Mouse (Mus musculus) embryonic stem cell, embryonic (primary cell): ENCODE results near the gene Gsx1.

ENCODE experiments used
- CTCF ChIA-PET, 4 experiments: fragments of 300-600 bp in 2 of 4; fragments of 350-600 bp in 2 of 4; sonication (Branson Sonifier 250); formaldehyde crosslinking; loops; one replicate each; lab custom pipeline; 2022; ENCODE audit warnings: inconsistent platforms in 2 of 4; lab: Charles Lee
- POLR2A ChIA-PET, 4 experiments: fragments of 300-600 bp in 2 of 4; fragments of 350-600 bp in 2 of 4; sonication (Branson Sonifier 250); formaldehyde crosslinking; loops; one replicate each; lab custom pipeline; 2022; ENCODE audit warnings: antibody characterized with exemption in 4 of 4, inconsistent platforms in 1 of 4; lab: Charles Lee

Gsx1 gene

DNA sequence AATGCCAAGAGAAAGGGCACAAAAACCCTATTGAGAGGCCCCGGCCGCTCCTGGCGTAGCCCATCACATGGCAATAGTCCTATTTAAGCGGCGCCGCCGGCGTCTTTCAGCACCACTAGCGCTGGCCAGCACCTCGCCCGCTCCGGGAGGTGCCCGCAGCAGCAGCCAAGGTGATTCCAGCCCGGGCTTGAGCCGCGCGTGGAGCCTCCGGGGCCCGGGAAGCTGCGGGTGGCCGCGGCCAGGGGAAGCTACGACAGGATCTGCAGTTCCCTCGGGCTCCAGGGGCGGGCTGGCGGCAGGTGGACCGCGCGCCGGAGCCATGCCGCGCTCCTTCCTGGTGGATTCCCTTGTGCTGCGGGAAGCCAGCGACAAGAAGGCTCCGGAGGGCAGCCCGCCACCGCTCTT lies at the start of gene Gsx1:
Gsx1 (plus strand) TSS at position 126 of the 405 bp plus-strand sequence.
- ChIA-PET CTCF (interaction anchor here in 2 of 4 experiments (0.7 to 1.1 kb wide), 5 partner anchors 28 to 249 kb away, joined by 3 read pairs; partner anchors contain the start of gene Cdx2 (in 1 of the 2)), POLR2A (interaction anchor here in 1 of 4 experiments (0.6 to 1.2 kb wide), 2 partner anchors 116 to 282 kb away, joined by 3 to 5 read pairs; no protein-coding TSS in a partner anchor)

DNA sequence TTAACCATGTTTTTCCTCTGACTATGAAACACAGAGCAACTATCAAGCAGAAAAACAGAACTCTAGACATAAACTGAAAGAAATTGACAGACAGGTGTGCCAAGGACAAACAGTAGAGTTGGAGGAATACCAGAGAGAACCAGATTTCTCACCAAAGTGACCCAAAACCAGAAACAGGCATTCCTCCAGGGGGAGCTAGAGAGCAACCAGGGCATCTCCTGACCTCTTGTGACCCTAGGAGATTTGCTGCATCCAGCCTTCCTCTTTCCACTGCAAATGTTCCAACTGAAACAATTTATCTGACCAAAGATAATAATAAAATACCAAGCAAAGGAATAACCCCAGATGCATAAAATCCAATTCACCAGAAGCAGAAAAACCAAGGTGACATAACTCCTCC lies 41.2 kb upstream of the Gsx1 start:
- ChIA-PET CTCF (interaction anchor here in 3 of 4 experiments (0.6 to 1.3 kb wide), 7 partner anchors 12 to 1917 kb away, joined by 3 to 10 read pairs (median 3); no protein-coding TSS in a partner anchor), POLR2A (interaction anchor here in 1 of 4 experiments (0.6 kb wide), 1 partner anchor 223 kb away, joined by 3 read pairs; no protein-coding TSS in a partner anchor)

DNA sequence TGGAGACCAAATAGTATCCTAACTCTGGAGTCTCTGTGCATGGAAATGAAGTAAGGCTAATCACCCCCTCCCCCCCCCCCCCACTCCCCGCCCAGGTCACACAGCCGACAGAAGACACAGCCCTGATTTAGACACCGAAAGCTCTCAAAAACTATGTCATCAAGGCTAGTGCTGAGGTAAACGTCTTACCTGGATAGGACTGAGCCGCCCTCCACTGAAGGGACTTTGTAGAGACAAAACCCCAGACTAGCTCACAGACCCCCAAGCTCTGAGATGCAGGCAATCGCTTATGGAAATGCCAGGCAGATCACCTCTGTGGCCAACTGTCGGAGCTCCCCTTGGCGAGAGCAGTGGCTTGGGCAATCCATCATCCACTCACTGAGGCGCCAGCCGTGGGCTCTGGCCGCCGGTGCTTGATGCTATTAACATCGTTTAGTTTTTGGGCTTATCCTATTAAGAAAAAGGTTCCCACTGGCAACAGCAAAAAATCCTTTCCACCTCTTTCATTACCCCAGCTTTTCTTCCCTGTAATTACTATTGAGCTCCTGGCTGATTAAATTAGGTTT lies 33.6 kb upstream of the Gsx1 start:
- POLR2A ChIA-PET = interaction anchor here in 3 of 4 experiments (0.5 to 1.7 kb wide), 9 partner anchors 16 to 425 kb away, joined by 3 to 4 read pairs (median 3); partner anchors contain the start of genes Lnx2 (in 2 of the 3) and Polr1d (in 2 of the 3)
- CTCF ChIA-PET = interaction anchor here in 3 of 4 experiments (0.5 to 1.8 kb wide), 21 partner anchors 15 to 734 kb away, joined by 3 to 14 read pairs (median 4); partner anchors contain the start of gene Gsx1 (in 1 of the 3)

DNA sequence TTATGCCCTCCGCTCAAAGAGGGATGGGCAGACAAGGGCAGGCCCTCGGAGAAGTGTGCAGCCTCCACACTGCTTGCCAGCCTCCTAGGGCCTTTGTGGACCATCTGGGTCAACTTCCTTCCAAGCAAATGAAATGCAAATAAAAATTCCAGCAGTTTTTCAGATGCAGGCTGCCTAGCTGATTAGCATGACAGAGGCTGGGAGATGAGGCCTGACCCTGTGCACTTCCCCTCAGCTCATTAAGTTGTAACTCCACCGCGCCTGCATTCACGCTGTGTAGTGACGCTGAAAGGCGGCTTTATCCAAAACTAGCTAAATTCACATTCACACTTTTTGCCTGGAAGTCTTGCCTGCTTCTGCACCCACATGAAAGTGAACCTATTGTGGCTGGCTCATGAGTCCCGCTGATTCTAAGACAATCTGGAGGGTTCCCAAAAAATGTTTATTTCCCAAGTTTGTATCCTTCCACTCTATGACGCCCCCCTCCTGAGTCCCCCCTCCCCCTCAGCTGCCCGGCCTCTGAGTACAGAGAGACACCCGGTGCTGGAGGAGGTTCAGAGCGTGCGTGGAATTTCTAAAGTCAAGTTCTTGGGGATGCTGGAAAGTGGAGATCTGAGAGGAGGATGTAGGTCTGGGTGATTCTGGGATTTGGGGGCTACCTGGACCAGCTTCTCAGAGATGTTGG lies 32.9 kb upstream of the Gsx1 start:
- POLR2A ChIA-PET = interaction anchor here (0.5 to 1.7 kb wide), 7 partner anchors 13 to 143 kb away, joined by 3 to 4 read pairs (median 3); partner anchors contain the start of genes Lnx2 (in 2 of the 4) and Polr1d (in 2 of the 4)

DNA sequence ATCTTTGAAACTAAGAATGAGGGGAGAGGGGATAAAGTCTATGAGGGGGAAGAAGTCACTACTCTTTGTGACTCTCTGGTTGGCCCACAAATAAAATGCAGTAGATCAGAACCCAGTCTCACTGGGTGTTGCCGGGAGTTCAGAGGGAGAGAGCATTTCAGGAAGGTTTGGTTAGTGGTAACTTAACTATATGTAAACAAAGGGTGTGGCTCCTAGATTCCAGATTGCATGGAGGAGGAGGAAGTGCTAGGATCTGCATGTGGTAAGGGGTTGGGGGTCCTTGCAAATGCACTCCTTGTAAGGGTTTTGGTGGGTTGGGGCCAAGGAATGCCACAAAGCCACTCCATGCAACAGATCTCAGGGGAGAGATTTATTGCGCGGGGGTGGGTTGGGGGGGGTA lies 32.1 kb upstream of the Gsx1 start:
- POLR2A ChIA-PET = no interaction called here
- CTCF ChIA-PET = interaction anchor here in 2 of 4 experiments (0.6 to 1.6 kb wide), 5 partner anchors 17 to 266 kb away, joined by 3 to 5 read pairs (median 4); no protein-coding TSS in a partner anchor

More for the DNA sequence above, 32.9 kb upstream of the Gsx1 start:
- CTCF ChIA-PET = interaction anchor here in 3 of 4 experiments (0.5 to 1.8 kb wide), 20 partner anchors 16 to 480 kb away, joined by 3 to 14 read pairs (median 4); partner anchors contain the start of gene Gsx1 (in 1 of the 3)

DNA sequence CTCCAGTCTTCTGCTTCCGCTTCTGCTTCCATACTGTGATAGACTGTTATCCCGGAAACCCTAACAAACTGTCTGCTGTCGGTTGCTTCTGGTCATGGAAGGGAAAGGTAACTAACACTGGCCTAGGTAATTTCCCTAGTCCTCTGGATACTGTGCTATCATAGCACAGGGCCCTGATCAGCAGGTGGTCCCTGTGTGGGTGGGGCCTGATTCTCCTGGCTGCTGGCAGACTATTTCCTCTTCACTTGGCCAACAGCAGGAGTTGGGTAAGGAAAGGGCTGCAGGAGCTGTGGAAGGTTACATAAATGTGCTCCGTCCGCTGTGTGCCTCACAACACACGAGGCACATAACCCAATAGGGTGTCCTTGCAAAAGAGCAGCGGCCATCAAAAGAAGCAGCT lies 31.1 kb upstream of the Gsx1 start:
- ChIA-PET CTCF (interaction anchor here in 2 of 4 experiments (0.8 to 1.5 kb wide), 2 partner anchors 29 to 267 kb away, joined by 3 to 4 read pairs; no protein-coding TSS in a partner anchor), POLR2A (no interaction called here)

DNA sequence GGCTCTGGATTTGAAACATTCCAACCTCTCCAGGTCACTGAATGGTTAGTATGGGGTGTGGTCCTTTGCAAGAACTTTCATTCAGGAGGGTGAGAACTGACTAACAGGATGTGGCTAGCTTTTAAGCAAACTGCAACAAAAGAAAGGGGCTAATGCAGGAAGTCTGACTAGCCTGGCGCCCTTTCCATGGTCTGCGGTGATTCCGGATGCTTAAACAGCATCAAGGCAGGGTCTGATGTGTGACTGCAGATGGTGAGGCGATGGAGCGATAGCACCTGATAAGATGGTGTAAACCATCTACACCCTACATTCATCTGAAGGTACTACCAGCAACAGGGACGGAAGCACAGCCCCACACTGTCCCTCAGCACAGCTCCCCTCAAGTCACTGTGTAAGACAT lies 29.2 kb upstream of the Gsx1 start:
- ChIA-PET CTCF (interaction anchor here in 2 of 4 experiments (1.4 to 1.6 kb wide), 2 partner anchors 68 to 220 kb away, joined by 3 to 6 read pairs; no protein-coding TSS in a partner anchor), POLR2A (no interaction called here)

DNA sequence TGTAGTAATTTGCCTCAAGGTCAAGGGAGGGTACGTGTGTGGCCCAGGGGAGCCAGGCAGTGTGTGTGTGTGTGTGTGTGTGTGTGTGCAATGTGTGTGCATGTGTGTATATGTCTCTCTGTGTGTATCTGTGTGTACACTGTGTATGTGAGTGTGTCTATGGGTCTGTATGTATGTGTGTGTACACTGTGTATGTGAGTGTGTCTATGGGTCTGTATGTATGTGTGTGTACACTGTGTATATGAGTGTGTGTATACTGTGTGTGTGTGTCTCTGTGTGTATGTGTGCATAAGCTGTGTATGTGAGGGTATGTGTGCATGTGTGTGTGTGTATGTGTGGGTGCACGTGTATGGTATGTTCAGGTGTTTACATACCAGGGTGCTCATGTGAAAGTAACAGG lies 28.7 kb upstream of the Gsx1 start:
- POLR2A ChIA-PET = no interaction called here

DNA sequence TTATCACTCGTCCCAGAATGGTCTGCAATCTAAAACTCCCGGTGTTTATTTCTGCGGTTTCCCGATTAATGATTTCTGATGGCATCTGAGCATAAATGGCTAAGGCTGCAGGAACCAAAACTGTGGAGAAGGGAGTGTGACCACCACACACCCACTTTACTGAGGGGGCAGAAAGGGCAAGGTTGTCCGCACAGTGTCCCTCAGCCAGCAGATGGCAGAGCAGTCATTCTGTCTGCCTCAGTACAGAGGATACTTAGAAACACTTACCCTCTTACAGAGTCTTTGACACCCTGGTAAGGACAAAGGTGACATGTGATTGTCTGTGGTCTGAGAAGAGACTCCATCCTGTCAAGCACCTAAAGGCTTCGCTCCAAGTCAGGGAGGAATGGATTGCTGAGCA lies 23.4 kb upstream of the Gsx1 start:
- CTCF ChIA-PET = no interaction called here
- POLR2A ChIA-PET = no interaction called here

More for the DNA sequence above, 28.7 kb upstream of the Gsx1 start:
- CTCF ChIA-PET = interaction anchor here in 1 of 4 experiments (1.4 kb wide), 1 partner anchor 221 kb away, joined by 3 read pairs; no protein-coding TSS in a partner anchor

DNA sequence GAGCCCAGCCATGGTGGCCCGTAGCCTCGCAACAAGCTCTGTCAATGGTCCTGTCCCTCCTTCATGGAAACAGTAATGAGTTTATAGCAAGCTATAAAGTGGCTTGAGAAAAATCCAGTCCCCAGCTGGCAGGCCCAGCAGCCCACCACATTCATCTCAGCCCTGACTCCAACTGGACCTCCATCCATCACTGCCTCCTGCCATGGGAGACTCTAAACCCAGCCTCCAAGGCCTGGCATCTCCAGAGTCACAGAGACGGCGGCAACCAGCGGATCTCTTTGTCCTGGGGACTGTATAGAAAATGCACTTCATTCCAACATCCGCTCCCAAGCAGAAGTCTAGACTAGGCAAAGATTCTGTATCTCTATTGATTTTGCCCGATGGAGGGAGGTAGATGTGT lies 18.4 kb upstream of the Gsx1 start:
- POLR2A ChIA-PET = interaction anchor here in 1 of 4 experiments (0.6 to 0.9 kb wide), 2 partner anchors 42 to 357 kb away, joined by 3 to 5 read pairs; no protein-coding TSS in a partner anchor

DNA sequence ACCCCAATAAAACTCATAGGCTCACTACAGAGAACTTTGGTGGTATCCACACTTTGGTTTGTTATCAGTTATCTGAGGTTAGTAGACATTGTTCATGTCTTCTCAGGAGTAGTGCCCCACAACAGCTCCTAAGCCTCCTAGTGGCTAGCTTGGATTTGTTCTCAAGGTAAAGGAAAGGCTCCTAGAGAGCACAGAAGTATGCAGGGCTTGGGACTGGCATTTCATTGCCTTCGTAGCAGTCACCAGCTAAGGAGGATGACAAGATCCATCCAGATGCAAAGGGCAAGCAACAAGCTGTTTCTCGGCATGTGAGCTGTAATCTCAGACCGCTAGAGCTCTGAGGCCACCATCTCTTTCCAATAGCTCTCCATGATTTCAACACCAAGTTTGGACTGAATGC lies 14.4 kb upstream of the Gsx1 start:
- CTCF ChIA-PET = interaction anchor here in 2 of 4 experiments (0.9 to 1.4 kb wide), 2 partner anchors 11 to 119 kb away, joined by 3 to 4 read pairs; no protein-coding TSS in a partner anchor
- POLR2A ChIA-PET = no interaction called here

More for the DNA sequence above, 18.4 kb upstream of the Gsx1 start:
- CTCF ChIA-PET = interaction anchor here in 1 of 4 experiments (0.5 kb wide), 1 partner anchor 10 kb away, joined by 4 read pairs; no protein-coding TSS in a partner anchor

DNA sequence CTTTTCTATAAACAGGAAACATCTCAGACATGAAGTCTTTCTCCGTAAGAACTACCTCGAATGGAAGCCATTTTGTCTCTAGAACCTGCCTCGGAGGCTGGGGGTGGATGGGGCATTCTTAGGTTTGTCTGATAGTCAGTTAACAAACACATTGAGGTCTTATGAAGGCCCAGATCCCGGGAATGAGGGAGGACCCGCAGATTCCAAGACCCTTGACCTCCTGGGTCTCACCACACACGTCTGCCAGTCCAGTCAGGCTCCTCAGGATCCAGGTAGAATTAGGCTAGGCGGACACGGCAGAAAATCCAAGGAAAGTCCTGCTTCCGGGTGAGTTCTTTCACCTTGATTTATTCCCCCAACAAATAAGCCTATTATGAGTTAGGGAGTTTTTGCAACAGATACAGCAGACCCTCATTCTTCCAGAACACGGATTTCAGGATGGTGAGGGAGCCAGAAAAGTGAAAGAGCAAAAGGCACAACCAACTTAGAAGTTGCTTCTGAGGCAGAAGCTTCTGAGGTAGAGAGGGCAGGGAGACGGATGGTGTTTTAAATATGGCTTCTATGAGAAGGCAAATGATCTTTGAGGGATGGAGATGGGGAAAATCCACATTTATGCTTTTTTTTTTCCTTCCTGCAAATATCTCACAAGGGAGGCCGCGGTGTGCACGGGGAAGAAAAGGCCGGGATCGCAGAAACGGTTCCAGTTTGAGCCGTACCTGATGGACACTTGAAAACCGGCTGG lies 3.2 kb upstream of the Gsx1 start:
- ChIA-PET CTCF (interaction anchor here (0.5 to 1.7 kb wide), 17 partner anchors 11 to 599 kb away, joined by 3 to 6 read pairs (median 3); partner anchors contain the start of gene Gtf3a (in 1 of the 4)), POLR2A (interaction anchor here in 3 of 4 experiments (0.6 to 1.6 kb wide), 5 partner anchors 13 to 176 kb away, joined by 3 to 4 read pairs (median 3); no protein-coding TSS in a partner anchor)

DNA sequence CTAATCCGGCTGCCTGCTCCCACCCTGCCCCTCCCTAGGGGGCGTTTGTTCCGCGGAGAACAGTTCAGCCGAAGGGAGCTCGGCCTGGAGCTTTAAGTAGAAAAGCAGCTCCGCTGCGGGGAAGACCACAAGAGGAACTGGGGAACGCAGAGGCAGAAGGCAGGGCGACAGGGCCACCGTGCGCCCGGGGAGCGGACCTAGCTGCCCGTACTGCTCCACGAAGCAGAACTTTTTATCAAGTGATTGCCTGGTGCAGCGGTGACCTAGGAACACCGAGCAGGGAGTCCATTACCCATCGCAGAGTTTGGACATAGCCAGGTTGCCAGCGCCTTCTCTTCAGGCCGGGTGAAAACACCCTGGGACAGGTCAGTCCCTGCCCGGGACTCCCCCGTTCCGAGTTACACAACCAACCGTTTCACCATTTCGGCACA lies 2.5 kb upstream of the Gsx1 start:
- POLR2A ChIA-PET = interaction anchor here in 3 of 4 experiments (0.7 to 1.6 kb wide), 5 partner anchors 12 to 177 kb away, joined by 3 to 4 read pairs (median 3); no protein-coding TSS in a partner anchor
- CTCF ChIA-PET = interaction anchor here (0.5 to 1.7 kb wide), 22 partner anchors 12 to 600 kb away, joined by 3 to 6 read pairs (median 3); partner anchors contain the start of gene Gtf3a (in 1 of the 4)

DNA sequence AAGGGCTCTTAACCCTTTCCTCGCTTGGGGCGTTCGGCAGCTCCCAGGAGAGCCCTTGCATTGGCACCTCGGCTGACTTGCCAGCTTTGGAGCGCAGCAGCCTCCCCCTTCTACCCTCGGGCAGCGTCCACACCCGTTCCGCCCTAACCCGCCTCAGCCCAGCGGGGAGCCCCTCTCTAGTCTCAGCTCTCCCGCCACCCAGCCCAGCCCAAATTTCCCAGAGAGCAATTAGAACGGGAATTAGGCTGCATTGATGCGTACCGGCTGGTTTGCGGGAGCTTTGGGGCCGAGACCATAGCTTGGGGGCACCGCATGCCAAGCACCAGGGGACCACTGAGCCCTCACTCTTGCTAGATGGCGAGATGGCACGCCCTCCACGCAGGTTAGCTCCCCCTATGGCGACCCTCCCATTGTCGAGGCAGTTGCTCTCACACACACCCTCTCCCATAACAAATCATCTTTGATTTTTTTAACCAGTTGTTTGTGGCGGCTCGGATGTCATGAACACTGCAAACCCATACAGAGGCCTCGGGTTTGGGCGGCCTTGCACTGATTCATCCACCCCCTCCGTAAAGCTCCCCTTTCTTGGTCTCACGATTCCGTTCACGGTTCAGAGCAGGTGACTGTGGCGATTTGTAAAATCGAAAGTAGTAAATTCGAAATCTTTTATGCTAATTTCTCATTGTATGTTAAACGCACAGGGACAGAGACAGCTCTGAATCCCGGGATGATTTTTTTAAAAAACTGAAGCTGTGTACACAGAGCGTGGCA lies 1.5 kb upstream of the Gsx1 start:
- ChIA-PET CTCF (interaction anchor here in 3 of 4 experiments (0.6 to 1.7 kb wide), 9 partner anchors 29 to 133 kb away, joined by 3 to 7 read pairs (median 3); no protein-coding TSS in a partner anchor), POLR2A (interaction anchor here (0.6 to 1.7 kb wide), 9 partner anchors 11 to 1993 kb away, joined by 3 to 5 read pairs (median 3); no protein-coding TSS in a partner anchor)

DNA sequence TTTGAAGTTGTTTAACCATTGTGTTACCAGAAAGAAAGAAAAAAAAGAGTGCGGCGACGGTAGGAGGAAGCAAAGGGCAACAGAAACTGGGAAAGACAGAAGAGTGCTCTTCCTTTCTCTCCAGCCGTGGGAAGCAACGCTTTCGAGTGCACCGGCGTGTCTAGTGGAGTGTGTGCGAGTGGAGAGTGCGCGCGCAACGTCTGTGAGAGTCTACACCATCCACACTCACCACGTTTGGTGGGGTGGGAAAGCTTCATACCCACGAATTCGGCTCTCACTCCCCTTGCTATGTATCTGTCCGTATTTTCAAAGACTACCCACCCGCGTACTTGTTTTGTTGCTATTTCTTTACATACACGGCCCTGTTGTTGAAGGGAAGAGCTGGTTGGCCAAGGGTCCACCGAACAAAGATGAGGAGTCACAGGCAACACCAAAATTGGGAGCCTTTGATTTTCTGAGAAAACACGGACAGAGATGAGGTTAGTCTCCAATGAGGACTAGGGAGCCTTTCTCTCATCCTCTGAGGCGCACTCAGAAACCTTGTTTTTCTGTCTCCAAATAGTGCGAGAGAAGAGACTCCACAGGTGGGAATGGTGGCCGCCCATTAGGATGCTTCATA lies 835 bp upstream of the Gsx1 start:
- ChIA-PET CTCF (interaction anchor here in 3 of 4 experiments (0.6 to 1.6 kb wide), 5 partner anchors 40 to 240 kb away, joined by 3 to 9 read pairs (median 5); no protein-coding TSS in a partner anchor), POLR2A (interaction anchor here in 3 of 4 experiments (0.6 to 1.7 kb wide), 5 partner anchors 17 to 127 kb away, joined by 3 to 5 read pairs (median 3); no protein-coding TSS in a partner anchor)

DNA sequence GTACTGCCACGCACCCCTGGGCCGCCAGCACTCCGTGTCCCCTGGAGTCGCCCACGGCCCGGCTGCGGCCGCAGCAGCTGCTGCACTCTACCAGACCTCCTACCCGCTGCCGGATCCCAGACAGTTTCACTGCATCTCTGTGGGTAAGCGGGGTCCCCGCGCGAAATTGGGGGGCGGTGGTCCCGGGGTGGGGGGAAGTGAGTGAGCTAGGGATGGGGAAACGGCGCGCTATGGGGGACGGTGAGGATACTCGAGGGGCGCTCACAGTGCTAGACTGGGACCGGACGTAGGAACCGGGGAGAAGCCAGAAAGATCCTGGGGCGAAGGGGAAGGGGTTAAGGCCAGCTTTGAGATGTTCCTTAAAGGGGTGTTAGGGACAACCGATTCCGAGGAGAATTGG lies 660 bp downstream of the Gsx1 start:
- ChIA-PET CTCF (interaction anchor here in 3 of 4 experiments (0.6 to 1.3 kb wide), 10 partner anchors 9 to 273 kb away, joined by 3 to 4 read pairs (median 3); partner anchors contain the start of gene Cdx2 (in 1 of the 3)), POLR2A (interaction anchor here in 1 of 4 experiments (0.6 to 1.2 kb wide), 2 partner anchors 116 to 283 kb away, joined by 3 to 5 read pairs; no protein-coding TSS in a partner anchor)
